Mouse (Mus musculus) kidney, adult 2 months (tissue): ENCODE measurements around the gene Caml.

Experiments used
- CTCF ChIP-seq: fragments of 200-500 bp; conservative IDR thresholded peaks from 2 replicates; pipeline ENCODE4 v1.5.1; 2011; ENCODE audit warnings: low read depth, mild to moderate bottlenecking, control low read depth, low read length, moderate library complexity, mixed read lengths; ENCODE audit not compliant: insufficient read depth, insufficient read length
- POLR2A ChIP-seq: fragments of 200-500 bp; IDR thresholded peaks from one replicate; pipeline ENCODE4 v1.6.1; 2011; ENCODE audit warnings: low read depth, low read length, control low read depth

DNA sequence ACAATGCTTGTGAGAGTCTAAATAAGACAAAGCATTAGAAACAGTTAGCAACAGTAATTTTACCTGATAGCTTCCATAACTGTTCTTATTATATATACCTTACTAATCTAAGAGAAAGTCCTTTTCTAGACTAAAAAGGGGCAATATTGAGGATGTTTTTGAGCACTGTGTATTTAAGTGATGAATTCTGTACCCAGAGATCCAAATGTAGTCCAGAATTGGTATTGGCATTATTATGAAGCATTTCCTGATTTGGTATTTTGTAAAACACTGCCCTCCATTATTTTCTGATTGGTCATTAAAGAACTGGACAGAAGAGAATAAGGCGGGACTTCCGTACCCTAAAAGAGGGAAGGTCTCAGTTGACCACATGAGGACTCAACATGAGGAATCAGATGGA lies 49.4 kb upstream of the Caml start, which contains the start of gene Tmed9:
- TF ChIP-seq CTCF (no peak), POLR2A (no peak)
